Mouse (Mus musculus) embryo, embryonic 10 days (tissue): ENCODE measurements around the gene Btbd35f16.
"Not testable (repeated sequence)": the region's sequence is repeated elsewhere in the genome, so short reads cannot be mapped to it uniquely, and the experiment has no call there.

ENCODE experiments used
- DNase-seq: peaks from one replicate; pipeline ENCODE4 v3.0.0-alpha.2; 2015; ENCODE audit warnings: low spot score

Btbd35f16 gene

DNA sequence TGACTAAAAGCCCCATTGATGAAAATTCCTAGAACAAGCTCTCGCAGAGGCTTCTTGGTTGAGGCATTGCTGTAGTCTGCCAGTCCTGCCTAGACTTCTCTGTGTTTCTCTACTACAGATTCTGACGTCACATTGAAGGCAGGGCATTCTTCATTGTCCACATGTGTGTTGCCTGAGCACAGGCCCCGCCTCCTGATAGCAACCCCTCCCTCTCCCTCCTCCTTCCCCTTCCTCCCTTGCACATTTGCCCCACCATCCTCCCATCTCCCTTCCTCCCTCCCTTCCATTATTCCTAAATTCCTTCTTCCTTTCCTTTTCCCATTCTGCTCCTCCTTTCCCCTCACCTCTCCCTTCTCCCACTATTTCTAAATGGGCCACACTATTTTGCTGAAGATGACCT lies at the start of gene Btbd35f16:
Gene Btbd35f16, minus strand, starts transcription at position 101 of the 400 bp plus-strand sequence.
- DNase-seq = not testable (repeated sequence)
